Mouse (Mus musculus): ENCODE data around the gene Ift27. TPM values are rescaled to one million over a fixed set of nuclear protein-coding genes. Genes with fewer than 3 reads are reported as not detected.

Gene Ift27
- 48.2 TPM for polyA plus RNA-seq (2015; fragmentation: Illumina TruSeq; extraction: RNeasy Lipid Tissue Mini Kit (QIAGEN cat#74804); ENCODE audit: low read depth, low replicate concordance)

DNA sequence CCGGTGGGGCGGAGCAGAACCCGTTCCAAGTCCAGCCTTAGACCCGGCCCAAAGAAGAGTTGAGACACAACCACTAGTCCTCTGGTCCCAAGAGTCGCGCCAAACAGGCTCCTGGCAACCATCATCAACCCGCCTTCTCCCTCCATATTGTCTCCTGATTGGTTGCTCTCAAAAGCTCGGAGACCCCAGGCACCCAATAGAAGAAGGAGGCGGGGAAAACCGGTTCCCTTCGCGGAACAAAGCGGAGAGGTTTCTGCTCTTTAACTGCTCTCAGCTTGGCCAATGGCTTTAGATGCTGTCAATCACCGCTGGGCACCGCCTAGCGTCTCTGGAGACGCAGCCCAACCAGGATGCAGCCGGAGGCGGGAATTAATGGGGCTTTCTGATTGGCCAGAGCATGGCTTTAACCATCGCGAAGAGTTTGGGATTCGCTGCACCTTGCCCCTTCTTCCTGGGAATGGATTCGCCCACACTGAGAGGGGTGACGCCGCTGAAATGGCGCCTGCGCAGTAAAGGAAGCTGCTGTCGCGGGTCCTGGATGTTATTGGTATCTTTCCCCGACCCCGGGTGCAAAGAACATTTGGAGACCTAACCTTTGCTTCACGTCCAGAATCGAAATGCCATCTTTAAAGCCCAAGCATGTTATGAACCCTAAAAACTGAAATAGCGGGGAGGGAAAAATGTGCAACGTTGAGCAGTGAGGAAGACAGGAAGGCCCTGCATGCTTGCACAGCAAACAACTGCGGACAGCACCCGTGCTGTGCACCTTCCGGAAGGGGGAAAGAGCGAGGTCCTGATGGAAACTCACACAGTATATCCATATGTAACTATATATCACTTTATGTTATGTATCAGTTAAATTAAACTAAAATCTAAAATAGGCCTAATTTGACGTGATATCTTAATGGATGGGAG, at the start of gene Ift27:
Gene Ift27 (minus strand): TSS at position 136 of the 915 bp plus-strand sequence.

GRCm38 (mm10) chr15:78206312-78206711, 32.4 kb upstream of the Ift27 start, which contains the start of gene Pvalb:
Pvalb (minus strand) TSS chr15:78206400.

DNA sequence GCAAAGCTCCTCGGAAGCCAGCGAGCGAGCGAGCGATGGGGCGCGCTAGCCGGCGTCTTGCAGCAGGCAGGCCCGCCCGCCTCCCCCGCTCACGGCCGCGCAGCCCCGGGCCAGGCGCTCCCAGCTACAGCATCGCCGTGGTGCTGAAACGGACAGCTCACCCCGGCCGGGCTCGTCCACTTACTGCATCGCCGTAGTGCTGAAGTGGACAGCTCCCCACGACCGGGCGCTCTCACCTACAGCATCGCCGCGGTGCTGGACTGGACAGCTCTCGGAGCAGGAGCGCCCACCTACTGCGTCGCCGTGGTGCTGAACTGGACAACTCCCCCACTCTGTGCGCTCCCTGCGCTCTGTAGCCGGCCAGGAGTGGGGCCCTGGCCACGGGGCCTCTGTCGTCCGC, 54.2 kb downstream of the Ift27 start, which contains the start of gene Cacng2:
Gene Cacng2 (minus strand): TSS at position 325 of the 400 bp plus-strand sequence.

Other genes with a start within 250 kb of the Ift27 start
- gene Txn2, start 245.1 kb downstream of the Ift27 start, polyA plus RNA-seq (2015; fragmentation: Illumina TruSeq; extraction: RNeasy Lipid Tissue Mini Kit (QIAGEN cat#74804); ENCODE audit: low read depth, low replicate concordance): 218 TPM
- gene Foxred2, start 217.4 kb downstream of the Ift27 start, polyA plus RNA-seq (2015; fragmentation: Illumina TruSeq; extraction: RNeasy Lipid Tissue Mini Kit (QIAGEN cat#74804); ENCODE audit: low read depth, low replicate concordance): 10.3 TPM
- 107 TPM for gene Eif3d, start 203.3 kb downstream of the Ift27 start, polyA plus RNA-seq (2015; fragmentation: Illumina TruSeq; extraction: RNeasy Lipid Tissue Mini Kit (QIAGEN cat#74804); ENCODE audit: low read depth, low replicate concordance)
- 37.5 TPM for gene Cacng2, start 54.1 kb downstream of the Ift27 start, polyA plus RNA-seq (2015; fragmentation: Illumina TruSeq; extraction: RNeasy Lipid Tissue Mini Kit (QIAGEN cat#74804); ENCODE audit: low read depth, low replicate concordance)
- gene Pvalb, start 32.3 kb upstream of the Ift27 start, polyA plus RNA-seq (2015; fragmentation: Illumina TruSeq; extraction: RNeasy Lipid Tissue Mini Kit (QIAGEN cat#74804); ENCODE audit: low read depth, low replicate concordance): 239 TPM
- 1.6 TPM for gene Ncf4, start 70.7 kb upstream of the Ift27 start, polyA plus RNA-seq (2015; fragmentation: Illumina TruSeq; extraction: RNeasy Lipid Tissue Mini Kit (QIAGEN cat#74804); ENCODE audit: low read depth, low replicate concordance)
- gene Csf2rb2, start 131.6 kb upstream of the Ift27 start, polyA plus RNA-seq (2015; fragmentation: Illumina TruSeq; extraction: RNeasy Lipid Tissue Mini Kit (QIAGEN cat#74804); ENCODE audit: low read depth, low replicate concordance): 0.45 TPM
- 1.6 TPM for gene Csf2rb, start 151.6 kb upstream of the Ift27 start, polyA plus RNA-seq (2015; fragmentation: Illumina TruSeq; extraction: RNeasy Lipid Tissue Mini Kit (QIAGEN cat#74804); ENCODE audit: low read depth, low replicate concordance)
- gene Tex33, start 221.8 kb upstream of the Ift27 start, polyA plus RNA-seq (2015; fragmentation: Illumina TruSeq; extraction: RNeasy Lipid Tissue Mini Kit (QIAGEN cat#74804); ENCODE audit: low read depth, low replicate concordance): not detected
- 61.4 TPM for gene Tst, start 231.8 kb upstream of the Ift27 start, polyA plus RNA-seq (2015; fragmentation: Illumina TruSeq; extraction: RNeasy Lipid Tissue Mini Kit (QIAGEN cat#74804); ENCODE audit: low read depth, low replicate concordance)
- 54.0 TPM for gene Mpst, start 232.3 kb upstream of the Ift27 start, polyA plus RNA-seq (2015; fragmentation: Illumina TruSeq; extraction: RNeasy Lipid Tissue Mini Kit (QIAGEN cat#74804); ENCODE audit: low read depth, low replicate concordance)

All from brain, adult 10 weeks (tissue).